Mouse (Mus musculus) embryonic facial prominence, embryonic 15.5 days (tissue): ENCODE measurements around the gene Kcnn4. TPM values are rescaled to one million over a fixed set of nuclear protein-coding genes. Genes with fewer than 3 reads are reported as not detected.

ENCODE experiments used
- ATAC-seq: fragments of 200-750 bp; cut with Nextera tagmentation; 2 replicates; pipeline ENCODE4 v1.8.0; 2017; ENCODE audit warnings: low read depth, moderate TSS enrichment; ENCODE audit not compliant: insufficient number of reproducible peaks, low FRiP score, low TSS enrichment
- H3K27ac ChIP-seq: fragments of 300-500 bp; sonication (generic); replicated peaks from 2 replicates; pipeline ENCODE4 v1.5.1; 2015; ENCODE audit warnings: mild to moderate bottlenecking, inconsistent platforms
- H3K27me3 ChIP-seq: fragments of 300-500 bp; sonication (generic); 2 replicates; pipeline ENCODE4 v1.6.1; 2015; ENCODE audit warnings: inconsistent platforms
- H3K36me3 ChIP-seq: fragments of 300-500 bp; sonication (generic); 2 replicates; pipeline ENCODE4 v1.6.1; 2015; ENCODE audit warnings: mild to moderate bottlenecking, inconsistent platforms
- H3K4me1 ChIP-seq: fragments of 300-500 bp; sonication (generic); 2 replicates; pipeline ENCODE4 v1.6.1; 2015; ENCODE audit warnings: inconsistent platforms
- H3K4me2 ChIP-seq: fragments of 300-500 bp; sonication (generic); replicated peaks from 2 replicates; pipeline ENCODE4 v1.6.1; 2015; ENCODE audit warnings: mild to moderate bottlenecking, inconsistent platforms
- H3K4me3 ChIP-seq: fragments of 300-500 bp; sonication (generic); replicated peaks from 2 replicates; pipeline ENCODE4 v1.5.1; 2015; ENCODE audit warnings: mild to moderate bottlenecking, inconsistent platforms
- H3K9ac ChIP-seq: fragments of 300-500 bp; sonication (generic); 2 replicates; pipeline ENCODE4 v1.6.1; 2015; ENCODE audit warnings: inconsistent platforms
- H3K9me3 ChIP-seq: fragments of 300-500 bp; sonication (generic); replicated peaks from 2 replicates; pipeline ENCODE4 v1.6.1; 2016; ENCODE audit warnings: inconsistent platforms
- WGBS: fragments of 180-500 bp; shearing (Covaris S2); methylation state at CpG from one replicate; pipeline ENCODE4 v1.1.7; 2015; 5-methylcytosine and 5-hydroxymethylcytosine counted together
- polyA plus RNA-seq: library from polyadenylated mRNA; unstranded; fragments of >200 nt; fragmentation: Nextera tagmentation; extraction: Ambion mirVana; gene quantifications from 2 replicates; pipeline ENCODE4 v1.2.1, GENCODE M21; 2015

Gene Kcnn4
- polyA plus RNA-seq, 1 experiment from 2014 or later, result 3.1 TPM

GRCm38 (mm10) chr7:24408186-24408585 is 38.1 kb downstream of the Kcnn4 start:
- no peak for ATAC-seq
- H3K4me1 ChIP-seq, result 0 out of 2 replicates have a peak, but pooled peaks cover 5% of the 10 kb centered on the region
- no peak overlapping the region for H3K9ac ChIP-seq
- no peak overlapping the region for H3K4me3 ChIP-seq
- H3K4me2 ChIP-seq, result no peak overlapping the region
- WGBS, result 88% methylated on average over 9 of the region's 9 CpGs
- no peaks in the 10 kb centered on the region for H3K9me3 ChIP-seq
- no peak overlapping the region for H3K27ac ChIP-seq
- no peaks in the 10 kb centered on the region for H3K27me3 ChIP-seq
- peaks cover 53% of the 10 kb centered on the region for H3K36me3 ChIP-seq

GRCm38 (mm10) chr7:24410123-24410522 is 40.1 kb downstream of the Kcnn4 start:
- 89% methylated on average over 6 of the region's 6 CpGs for WGBS
- H3K4me3 ChIP-seq, result no peak overlapping the region
- H3K4me1 ChIP-seq, result 0 out of 2 replicates have a peak, but pooled peaks cover 5% of the 10 kb centered on the region
- H3K27me3 ChIP-seq, result no peaks in the 10 kb centered on the region
- no peak overlapping the region for H3K27ac ChIP-seq
- no peak overlapping the region for H3K9ac ChIP-seq
- ATAC-seq, result no peak
- H3K36me3 ChIP-seq, result peaks cover 35% of the 10 kb centered on the region; the same call in 1 of the 2 replicates
- H3K9me3 ChIP-seq, result no peaks in the 10 kb centered on the region
- H3K4me2 ChIP-seq, result no peak overlapping the region

- Histone ChIP-seq H3K9ac (no peak overlapping the region), H3K9me3 (no peaks in the 10 kb centered on the region), H3K4me3 (no peak overlapping the region), H3K27me3 (no peaks in the 10 kb centered on the region), H3K4me1 (0 out of 2 replicates have a peak, but pooled peaks cover 5% of the 10 kb centered on the region), H3K36me3 (peaks cover 28% of the 10 kb centered on the region; the same call in 1 of the 2 replicates), H3K4me2 (no peak overlapping the region), H3K27ac (no peak overlapping the region)
- WGBS, result 83% methylated on average over 3 of the region's 3 CpGs
- ATAC-seq, result no peak
Observed at GRCm38 (mm10) chr7:24410831-24411230, 40.8 kb downstream of the Kcnn4 start.

- Histone ChIP-seq H3K4me3 (no peak overlapping the region), H3K4me2 (no peak overlapping the region), H3K27ac (no peak overlapping the region), H3K9me3 (no peaks in the 10 kb centered on the region), H3K36me3 (peaks cover 28% of the 10 kb centered on the region; the same call in 1 of the 2 replicates), H3K9ac (no peak overlapping the region), H3K4me1 (no peaks in the 10 kb centered on the region), H3K27me3 (no peaks in the 10 kb centered on the region)
- 63% methylated on average over 3 of the region's 3 CpGs for WGBS
- no peak for ATAC-seq
Observed at GRCm38 (mm10) chr7:24413630-24414029, 43.6 kb downstream of the Kcnn4 start.

GRCm38 (mm10) chr7:24415261-24415660 is 45.2 kb downstream of the Kcnn4 start:
- H3K9ac ChIP-seq, result no peak overlapping the region
- H3K4me2 ChIP-seq, result no peak overlapping the region
- no peaks in the 10 kb centered on the region for H3K27me3 ChIP-seq
- H3K4me1 ChIP-seq, result no peaks in the 10 kb centered on the region
- no peaks in the 10 kb centered on the region for H3K9me3 ChIP-seq
- H3K4me3 ChIP-seq, result no peak overlapping the region
- H3K36me3 ChIP-seq, result peaks cover 31% of the 10 kb centered on the region; the same call in 1 of the 2 replicates
- H3K27ac ChIP-seq, result no peak overlapping the region
- no peak for ATAC-seq
- 80% methylated on average over 7 of the region's 7 CpGs for WGBS

- no peak overlapping the region for H3K9ac ChIP-seq
- ATAC-seq, result no peak
- H3K27ac ChIP-seq, result no peak overlapping the region
- H3K4me1 ChIP-seq, result no peaks in the 10 kb centered on the region
- 91% methylated on average over 8 of the region's 8 CpGs for WGBS
- no peak overlapping the region for H3K4me3 ChIP-seq
- H3K27me3 ChIP-seq, result no peaks in the 10 kb centered on the region
- no peak overlapping the region for H3K4me2 ChIP-seq
- peaks cover 54% of the 10 kb centered on the region for H3K36me3 ChIP-seq
- no peaks in the 10 kb centered on the region for H3K9me3 ChIP-seq
Observed at GRCm38 (mm10) chr7:24419579-24419978, 49.5 kb downstream of the Kcnn4 start.

- no peak for ATAC-seq
Observed at GRCm38 (mm10) chr7:24421648-24422047, 51.6 kb downstream of the Kcnn4 start.

GRCm38 (mm10) chr7:24422251-24422650 is 52.2 kb downstream of the Kcnn4 start:
- Histone ChIP-seq H3K4me3 (no peak overlapping the region), H3K4me1 (no peaks in the 10 kb centered on the region), H3K9me3 (no peaks in the 10 kb centered on the region), H3K4me2 (no peak overlapping the region), H3K36me3 (peaks cover 41% of the 10 kb centered on the region), H3K27ac (no peak overlapping the region), H3K9ac (no peak overlapping the region), H3K27me3 (no peaks in the 10 kb centered on the region)
- no peak for ATAC-seq
- 67% methylated on average over 8 of the region's 8 CpGs for WGBS

More at GRCm38 (mm10) chr7:24421648-24422047, 51.6 kb downstream of the Kcnn4 start:
- 71% methylated on average over 7 of the region's 7 CpGs for WGBS
- peaks cover 47% of the 10 kb centered on the region for H3K36me3 ChIP-seq
- H3K9ac ChIP-seq, result no peak overlapping the region
- H3K27me3 ChIP-seq, result no peaks in the 10 kb centered on the region
- no peak overlapping the region for H3K27ac ChIP-seq
- no peak overlapping the region for H3K4me2 ChIP-seq
- no peak overlapping the region for H3K4me3 ChIP-seq
- no peaks in the 10 kb centered on the region for H3K9me3 ChIP-seq
- no peaks in the 10 kb centered on the region for H3K4me1 ChIP-seq

- no peak overlapping the region for H3K4me2 ChIP-seq
- no peak overlapping the region for H3K9ac ChIP-seq
- no peak for ATAC-seq
- WGBS, result 89% methylated on average over 15 of the region's 15 CpGs
- H3K4me1 ChIP-seq, result no peaks in the 10 kb centered on the region
- H3K27me3 ChIP-seq, result no peaks in the 10 kb centered on the region
- H3K36me3 ChIP-seq, result peaks cover 39% of the 10 kb centered on the region
- H3K27ac ChIP-seq, result no peak overlapping the region
- H3K4me3 ChIP-seq, result no peak overlapping the region
- no peaks in the 10 kb centered on the region for H3K9me3 ChIP-seq
Observed at GRCm38 (mm10) chr7:24423107-24423763, 53.2 kb downstream of the Kcnn4 start.

GRCm38 (mm10) chr7:24423956-24424732 is 54.1 kb downstream of the Kcnn4 start:
- Histone ChIP-seq H3K4me1 (no peaks in the 10 kb centered on the region), H3K9ac (no peak overlapping the region), H3K9me3 (no peaks in the 10 kb centered on the region), H3K27me3 (no peaks in the 10 kb centered on the region), H3K36me3 (peaks cover 39% of the 10 kb centered on the region), H3K4me2 (no peak overlapping the region), H3K27ac (no peak overlapping the region), H3K4me3 (no peak overlapping the region)
- no peak for ATAC-seq
- 80% methylated on average over 12 of the region's 12 CpGs for WGBS

GRCm38 (mm10) chr7:24425919-24426318 is 55.9 kb downstream of the Kcnn4 start:
- 74% methylated on average over 9 of the region's 9 CpGs for WGBS
- H3K9me3 ChIP-seq, result no peaks in the 10 kb centered on the region
- H3K36me3 ChIP-seq, result peaks cover 24% of the 10 kb centered on the region
- no peaks in the 10 kb centered on the region for H3K4me1 ChIP-seq
- H3K27me3 ChIP-seq, result no peaks in the 10 kb centered on the region
- no peak overlapping the region for H3K4me3 ChIP-seq
- H3K4me2 ChIP-seq, result no peak overlapping the region
- H3K9ac ChIP-seq, result no peak overlapping the region
- no peak for ATAC-seq
- H3K27ac ChIP-seq, result no peak overlapping the region
